Mouse (Mus musculus) C2C12 (cell line): Measurements from ENCODE around the gene Tmem220. TPM values are rescaled to one million over a fixed set of nuclear protein-coding genes. Genes with fewer than 3 reads are reported as not detected.

Experiments
- H3K27me3 ChIP-seq: one replicate; pipeline ENCODE4 v1.6.1; 2011; ENCODE audit not compliant: control insufficient read depth, insufficient read depth, insufficient read length
- H3K36me3 ChIP-seq: one replicate; pipeline ENCODE4 v1.6.1; 2011; ENCODE audit not compliant: control insufficient read depth, insufficient read depth
- H3K4me3 ChIP-seq: one replicate; pipeline ENCODE4 v1.5.1; 2011; ENCODE audit warnings: mild to moderate bottlenecking, control low read depth; ENCODE audit not compliant: poor library complexity, insufficient read depth, severe bottlenecking
- H3K79me2 ChIP-seq: one replicate; pipeline ENCODE4 v1.6.1; 2011; ENCODE audit not compliant: control insufficient read depth, insufficient read depth
- H3K79me3 ChIP-seq: one replicate; pipeline ENCODE4 v1.6.1; 2011; ENCODE audit warnings: low read depth, control low read depth
- H3ac ChIP-seq: one replicate; pipeline ENCODE3; 2011; ENCODE audit warnings: low read depth; ENCODE audit not compliant: control insufficient read depth, insufficient read length
- CEBPB ChIP-seq: IDR thresholded peaks from one replicate; pipeline ENCODE4 v1.6.1; 2011; ENCODE audit warnings: low read depth, mild to moderate bottlenecking, control low read depth, moderate library complexity
- CTCF ChIP-seq: IDR thresholded peaks from one replicate; pipeline ENCODE4 v1.5.1; 2011; ENCODE audit not compliant: control insufficient read depth, insufficient read depth, insufficient read length
- FOSL1 ChIP-seq: IDR thresholded peaks from one replicate; pipeline ENCODE4 v1.8.0; 2011; ENCODE audit warnings: mild to moderate bottlenecking, low read length; ENCODE audit not compliant: poor library complexity, insufficient read depth, severe bottlenecking
- MAX ChIP-seq: IDR thresholded peaks from one replicate; pipeline ENCODE4 v1.6.1; 2011; ENCODE audit warnings: mild to moderate bottlenecking, control low read depth
- MYOD1 ChIP-seq: IDR thresholded peaks from one replicate; pipeline ENCODE4 v1.6.1; 2011; ENCODE audit warnings: low read depth; ENCODE audit not compliant: control insufficient read depth, insufficient read length
- MYOG ChIP-seq: IDR thresholded peaks from one replicate; pipeline ENCODE4 v1.6.1; 2011; ENCODE audit not compliant: control insufficient read depth, insufficient read length; ENCODE audit errors: extremely low read depth
- USF1 ChIP-seq: IDR thresholded peaks from one replicate; pipeline ENCODE4 v1.6.1; 2011; ENCODE audit warnings: low read depth, mild to moderate bottlenecking, control low read depth, moderate library complexity
- polyA plus RNA-seq: library from polyadenylated mRNA; unstranded; fragments of >200 nt; fragmentation: generic; extraction: Trizol; gene quantifications from one replicate; pipeline ENCODE4 v1.2.1, GENCODE M21; 2012; ENCODE audit warnings: missing spikeins

Tmem220 gene
- polyA plus RNA-seq, 1 experiment: 0.09 TPM

GRCm38 (mm10) chr11:67010430-67010829 is 14.5 kb upstream of the Tmem220 start:
- TF ChIP-seq CEBPB (no peak), CTCF (no peak), USF1 (no peak), FOSL1 (no peak), MYOD1 (no peak), MAX (no peak), MYOG (no peak)
- Histone ChIP-seq H3K79me2 (no peaks in the 10 kb centered on the region), H3K79me3 (no peaks in the 10 kb centered on the region), H3K4me3 (no peak overlapping the region), H3ac (no peak overlapping the region), H3K27me3 (no peaks in the 10 kb centered on the region), H3K36me3 (no peaks in the 10 kb centered on the region)

GRCm38 (mm10) chr11:67011635-67012034 is 13.3 kb upstream of the Tmem220 start:
- Histone ChIP-seq H3K79me3 (no peaks in the 10 kb centered on the region), H3ac (no peak overlapping the region), H3K79me2 (no peaks in the 10 kb centered on the region), H3K36me3 (no peaks in the 10 kb centered on the region), H3K27me3 (no peaks in the 10 kb centered on the region), H3K4me3 (no peak overlapping the region)
- no peak for TF ChIP-seq FOSL1
- TF ChIP-seq MYOD1: no peak
- TF ChIP-seq CTCF: no peak
- no peak for TF ChIP-seq USF1
- TF ChIP-seq CEBPB: no peak
- no peak for TF ChIP-seq MYOG
- no peak for TF ChIP-seq MAX

GRCm38 (mm10) chr11:67017801-67018591 is 7.0 kb upstream of the Tmem220 start:
- Histone ChIP-seq H3K4me3 (no peak overlapping the region), H3K36me3 (no peaks in the 10 kb centered on the region), H3ac (no peak overlapping the region), H3K79me2 (no peaks in the 10 kb centered on the region), H3K79me3 (no peaks in the 10 kb centered on the region), H3K27me3 (no peaks in the 10 kb centered on the region)
- TF ChIP-seq USF1 (no peak), FOSL1 (peak; percentile 20), CEBPB (no peak), MAX (peak; percentile 42), MYOD1 (peak; percentile 74), CTCF (no peak), MYOG (no peak)

GRCm38 (mm10) chr11:67019711-67020475 is 5.1 kb upstream of the Tmem220 start:
- Histone ChIP-seq H3K27me3 (no peaks in the 10 kb centered on the region), H3K36me3 (no peaks in the 10 kb centered on the region), H3K79me3 (no peaks in the 10 kb centered on the region), H3K79me2 (no peaks in the 10 kb centered on the region), H3ac (no peak overlapping the region), H3K4me3 (no peak overlapping the region)
- TF ChIP-seq MYOG (no peak), CTCF (no peak), FOSL1 (no peak), CEBPB (no peak), MYOD1 (no peak), MAX (no peak), USF1 (no peak)

GRCm38 (mm10) chr11:67020948-67021347 is 4.0 kb upstream of the Tmem220 start:
- TF ChIP-seq MYOD1 (no peak), USF1 (no peak), MAX (no peak), MYOG (no peak), FOSL1 (no peak), CTCF (peak; percentile 49), CEBPB (no peak)
- Histone ChIP-seq H3K79me2 (no peaks in the 10 kb centered on the region), H3K4me3 (no peak overlapping the region), H3K79me3 (no peaks in the 10 kb centered on the region), H3ac (no peak overlapping the region), H3K27me3 (no peaks in the 10 kb centered on the region), H3K36me3 (no peaks in the 10 kb centered on the region)
